Mouse (Mus musculus) liver, embryonic 16.5 days (tissue): ENCODE measurements around the gene Usp29. TPM values are rescaled to one million over a fixed set of nuclear protein-coding genes. Genes with fewer than 3 reads are reported as not detected.
"Not testable (repeated sequence)": the region's sequence is repeated elsewhere in the genome, so short reads cannot be mapped to it uniquely, and the experiment has no call there.

Experiments
- ATAC-seq: fragments of 200-750 bp; cut with Nextera tagmentation; 2 replicates; pipeline ENCODE4 v1.8.0; 2017; ENCODE audit warnings: low read depth, mild to moderate bottlenecking, moderate number of reproducible peaks, moderate library complexity
- H3K27ac ChIP-seq: fragments of 300-500 bp; sonication (generic); 2 replicates; pipeline ENCODE4 v1.5.1; 2014; ENCODE audit warnings: mild to moderate bottlenecking, low read length
- H3K27me3 ChIP-seq: fragments of 300-500 bp; sonication (generic); 2 replicates; pipeline ENCODE4 v1.6.1; 2014; ENCODE audit warnings: low read depth, low read length, mixed read lengths; ENCODE audit not compliant: control insufficient read depth, insufficient read depth
- H3K36me3 ChIP-seq: fragments of 300-500 bp; sonication (generic); 2 replicates; pipeline ENCODE4 v1.6.1; 2014; ENCODE audit warnings: mild to moderate bottlenecking; ENCODE audit not compliant: control insufficient read depth, insufficient read depth
- H3K4me1 ChIP-seq: fragments of 300-500 bp; sonication (generic); 2 replicates; pipeline ENCODE4 v1.6.1; 2014; ENCODE audit warnings: low read depth, low read length, mixed read lengths; ENCODE audit not compliant: control insufficient read depth
- H3K4me2 ChIP-seq: fragments of 300-500 bp; sonication (generic); 2 replicates; pipeline ENCODE4 v1.6.1; 2014; ENCODE audit warnings: low read depth, low read length, mixed read lengths
- H3K4me3 ChIP-seq: fragments of 300-500 bp; sonication (generic); 2 replicates; pipeline ENCODE4 v1.5.1; 2014; ENCODE audit warnings: low read depth, mild to moderate bottlenecking, low read length
- H3K9ac ChIP-seq: fragments of 300-500 bp; sonication (generic); 2 replicates; pipeline ENCODE4 v1.6.1; 2014; ENCODE audit warnings: low read depth, low read length
- H3K9me3 ChIP-seq: fragments of 300-500 bp; sonication (generic); replicated peaks from 2 replicates; pipeline ENCODE4 v1.6.1; 2016; ENCODE audit warnings: low read length; ENCODE audit not compliant: control insufficient read depth
- WGBS: fragments of 180-500 bp; shearing (Covaris S2); extraction: QIAGEN DNeasy Blood & Tissue Kit; methylation state at CpG from one replicate; pipeline ENCODE4 v1.1.7; 2014; ENCODE audit not compliant: insufficient replicate concordance; 5-methylcytosine and 5-hydroxymethylcytosine counted together
- polyA plus RNA-seq: library from polyadenylated mRNA; unstranded; fragments of >200 nt; fragmentation: Nextera tagmentation; extraction: Ambion mirVana; gene quantifications from 2 replicates; pipeline ENCODE4 v1.2.1, GENCODE M21; 2015

Usp29 gene
- polyA plus RNA-seq, 1 experiment from 2014 or later: 2.0 TPM

- Histone ChIP-seq H3K9ac (no peak overlapping the region), H3K4me2 (no peak overlapping the region), H3K9me3 (no peaks in the 10 kb centered on the region), H3K27ac (no peak overlapping the region), H3K36me3 (no peaks in the 10 kb centered on the region), H3K27me3 (no peaks in the 10 kb centered on the region), H3K4me1 (no peaks in the 10 kb centered on the region), H3K4me3 (no peak overlapping the region)
- 68% methylated on average over 19 of the region's 19 CpGs for WGBS
- ATAC-seq: no peak
These were observed 144.1 kb downstream of the Usp29 start for GRCm38 (mm10) chr7:6874448-6874847.

GRCm38 (mm10) chr7:6878202-6878601 is 147.8 kb downstream of the Usp29 start:
- H3K36me3 ChIP-seq: no peaks in the 10 kb centered on the region
- WGBS: 18% methylated on average over 1 of the region's 1 CpGs
- no peak overlapping the region for H3K4me2 ChIP-seq
- no peaks in the 10 kb centered on the region for H3K4me1 ChIP-seq
- H3K4me3 ChIP-seq: no peak overlapping the region
- H3K27ac ChIP-seq: no peak overlapping the region
- H3K9me3 ChIP-seq: no peaks in the 10 kb centered on the region
- peak; percentile 39; the same call in 1 of the 2 replicates for ATAC-seq
- no peak overlapping the region for H3K9ac ChIP-seq
- no peaks in the 10 kb centered on the region for H3K27me3 ChIP-seq

GRCm38 (mm10) chr7:6878849-6879248 is 148.5 kb downstream of the Usp29 start:
- H3K4me2 ChIP-seq, H3K9me3 ChIP-seq, H3K9ac ChIP-seq, H3K4me1 ChIP-seq, H3K27ac ChIP-seq, ATAC-seq, H3K4me3 ChIP-seq, H3K27me3 ChIP-seq, H3K36me3 ChIP-seq: not testable (repeated sequence)
- WGBS: 53% methylated on average over 3 of the region's 3 CpGs

GRCm38 (mm10) chr7:6879512-6880164 is 149.3 kb downstream of the Usp29 start:
- 34% methylated on average over 11 of the region's 11 CpGs for WGBS
- no peak for ATAC-seq

GRCm38 (mm10) chr7:6880918-6881317 is 150.5 kb downstream of the Usp29 start:
- H3K4me2 ChIP-seq, H3K9ac ChIP-seq, H3K4me1 ChIP-seq, H3K27ac ChIP-seq, H3K4me3 ChIP-seq, ATAC-seq, H3K27me3 ChIP-seq, H3K36me3 ChIP-seq, H3K9me3 ChIP-seq: not testable (repeated sequence)
- WGBS: 86% methylated on average over 1 of the region's 1 CpGs

More at GRCm38 (mm10) chr7:6879512-6880164, 149.3 kb downstream of the Usp29 start:
- H3K4me3 ChIP-seq: no peak overlapping the region
- H3K36me3 ChIP-seq: no peaks in the 10 kb centered on the region
- no peak overlapping the region for H3K27ac ChIP-seq
- no peaks in the 10 kb centered on the region for H3K4me1 ChIP-seq
- H3K9ac ChIP-seq: no peak overlapping the region
- H3K27me3 ChIP-seq: no peaks in the 10 kb centered on the region
- H3K9me3 ChIP-seq: no peaks in the 10 kb centered on the region
- no peak overlapping the region for H3K4me2 ChIP-seq

GRCm38 (mm10) chr7:6881473-6882046 is 151.2 kb downstream of the Usp29 start:
- Histone ChIP-seq H3K9me3 (no peaks in the 10 kb centered on the region), H3K4me1 (no peaks in the 10 kb centered on the region), H3K4me2 (no peak overlapping the region), H3K9ac (no peak overlapping the region), H3K27ac (no peak overlapping the region), H3K27me3 (no peaks in the 10 kb centered on the region), H3K36me3 (no peaks in the 10 kb centered on the region), H3K4me3 (no peak overlapping the region)
- no peak for ATAC-seq
- WGBS: 51% methylated on average over 6 of the region's 6 CpGs

- WGBS: 52% methylated on average over 8 of the region's 8 CpGs
- no peak overlapping the region for H3K4me2 ChIP-seq
- no peak overlapping the region for H3K9ac ChIP-seq
- no peaks in the 10 kb centered on the region for H3K27me3 ChIP-seq
- H3K9me3 ChIP-seq: no peaks in the 10 kb centered on the region
- no peaks in the 10 kb centered on the region for H3K4me1 ChIP-seq
- H3K4me3 ChIP-seq: no peak overlapping the region
- peak; percentile 87 for ATAC-seq
- peak overlapping the region; percentile 60 for H3K27ac ChIP-seq
- H3K36me3 ChIP-seq: no peaks in the 10 kb centered on the region
These were observed 153.2 kb downstream of the Usp29 start for GRCm38 (mm10) chr7:6883376-6884147.

- Histone ChIP-seq H3K9me3 (no peaks in the 10 kb centered on the region), H3K4me3 (no peak overlapping the region), H3K4me2 (no peak overlapping the region), H3K27me3 (no peaks in the 10 kb centered on the region), H3K27ac (no peak overlapping the region), H3K9ac (no peak overlapping the region), H3K36me3 (no peaks in the 10 kb centered on the region), H3K4me1 (no peaks in the 10 kb centered on the region)
- no peak for ATAC-seq
- WGBS: 71% methylated on average over 7 of the region's 7 CpGs
These were observed 155.0 kb downstream of the Usp29 start for GRCm38 (mm10) chr7:6885416-6885815.

- no peak overlapping the region for H3K4me3 ChIP-seq
- no peaks in the 10 kb centered on the region for H3K27me3 ChIP-seq
- no peaks in the 10 kb centered on the region for H3K36me3 ChIP-seq
- no peak overlapping the region for H3K9ac ChIP-seq
- H3K4me2 ChIP-seq: no peak overlapping the region
- no peak for ATAC-seq
- H3K27ac ChIP-seq: no peak overlapping the region
- WGBS: 64% methylated on average over 1 of the region's 1 CpGs
- H3K4me1 ChIP-seq: no peaks in the 10 kb centered on the region
- no peaks in the 10 kb centered on the region for H3K9me3 ChIP-seq
These were observed 156.5 kb downstream of the Usp29 start for GRCm38 (mm10) chr7:6886896-6887295.
